Mouse (Mus musculus): ENCODE data around the gene Trim63.

DNA sequence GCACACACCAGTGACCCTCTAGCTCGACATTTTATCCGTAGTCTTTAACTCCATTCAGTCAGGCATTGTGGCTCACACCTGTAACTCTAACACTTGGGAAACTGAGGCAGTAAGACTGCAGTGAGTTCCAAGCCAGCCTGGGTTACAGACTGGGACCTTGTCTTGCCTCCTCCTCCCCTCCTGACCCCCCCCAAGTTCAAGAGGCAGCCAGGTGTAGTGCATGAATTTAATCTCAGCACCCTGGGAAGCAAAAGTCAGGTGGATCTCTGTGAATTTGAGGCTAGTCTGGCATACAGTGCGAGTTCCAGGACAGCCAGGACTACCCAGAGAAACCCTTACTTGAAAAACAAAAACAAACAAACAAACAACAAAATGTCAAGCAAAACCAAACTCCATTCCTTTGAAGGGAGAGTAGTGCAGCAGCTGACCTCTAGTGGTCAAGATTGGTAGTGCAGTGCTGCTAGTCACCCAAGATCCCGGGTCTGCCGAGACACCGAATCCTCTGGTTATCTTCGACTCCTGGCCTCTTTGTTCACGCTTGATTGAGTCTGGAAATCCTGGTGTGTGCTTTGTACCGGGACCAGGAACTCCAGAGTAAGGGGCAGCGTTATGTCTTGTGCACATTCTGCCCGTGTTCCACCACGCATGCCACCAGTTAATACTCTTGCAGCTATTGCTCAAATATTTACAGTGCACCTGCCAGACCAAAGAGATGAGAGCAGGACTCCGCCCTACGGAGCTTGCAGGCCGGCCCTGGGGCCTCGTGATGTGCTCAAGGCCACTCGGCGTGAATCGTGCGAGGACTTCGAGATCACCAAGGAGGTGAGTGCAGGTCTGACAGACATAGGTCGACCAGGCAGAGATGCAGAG is 41.9 kb downstream of the Trim63 start:
- no peak for TF ChIP-seq MYOG (IDR thresholded peaks at IDR 0.05; ENCODE audit: control insufficient read depth, extremely low read depth, insufficient read length)
- no peak for TF ChIP-seq CTCF (IDR thresholded peaks at IDR 0.05; ENCODE audit: control insufficient read depth, insufficient read depth, insufficient read length)
- TF ChIP-seq MYOD1 (IDR thresholded peaks at IDR 0.05; ENCODE audit: control insufficient read depth, insufficient read length, low read depth), result no peak
- no peak for TF ChIP-seq USF1 (IDR thresholded peaks at IDR 0.05; ENCODE audit: low read depth)
